Mouse (Mus musculus) liver, postnatal 0 days (tissue): ENCODE data around the gene Esp15. TPM values are rescaled to one million over a fixed set of nuclear protein-coding genes. Genes with fewer than 3 reads are reported as not detected.
"Not testable (repeated sequence)": the region's sequence is repeated elsewhere in the genome, so short reads cannot be mapped to it uniquely, and the experiment has no call there.

Experiments used
- ATAC-seq: fragments of 200-750 bp; cut with Nextera tagmentation; 2 replicates; pipeline ENCODE4 v1.8.0; 2017; ENCODE audit warnings: mild to moderate bottlenecking, moderate library complexity
- DNase-seq: peaks from one replicate; pipeline ENCODE4 v3.0.0-alpha.2; 2016
- H3K27ac ChIP-seq: fragments of 300-500 bp; sonication (generic); 2 replicates; pipeline ENCODE4 v1.5.1; 2014; ENCODE audit warnings: antibody characterized with exemption, moderate library complexity, mild to moderate bottlenecking, low read depth
- H3K27me3 ChIP-seq: fragments of 300-500 bp; sonication (generic); 2 replicates; pipeline ENCODE4 v1.6.1; 2014; ENCODE audit warnings: low read length, control low read depth, mixed read lengths; ENCODE audit not compliant: insufficient read depth
- H3K36me3 ChIP-seq: fragments of 300-500 bp; sonication (generic); replicated peaks from 2 replicates; pipeline ENCODE4 v1.6.1; 2014; ENCODE audit warnings: mild to moderate bottlenecking, control low read depth, low read length, moderate library complexity, mixed read lengths; ENCODE audit not compliant: insufficient read depth
- H3K4me1 ChIP-seq: fragments of 300-500 bp; sonication (generic); 2 replicates; pipeline ENCODE4 v1.6.1; 2014; ENCODE audit warnings: antibody characterized with exemption, mild to moderate bottlenecking, control low read depth; ENCODE audit not compliant: insufficient read depth
- H3K4me2 ChIP-seq: fragments of 300-500 bp; sonication (generic); 2 replicates; pipeline ENCODE4 v1.6.1; 2014; ENCODE audit warnings: low read depth, mild to moderate bottlenecking, low read length, moderate library complexity, mixed read lengths
- H3K4me3 ChIP-seq: fragments of 300-500 bp; sonication (generic); 2 replicates; pipeline ENCODE4 v1.5.1; 2014; ENCODE audit warnings: low read depth, low read length
- H3K9ac ChIP-seq: fragments of 300-500 bp; sonication (generic); replicated peaks from 2 replicates; pipeline ENCODE4 v1.6.1; 2014; ENCODE audit warnings: mild to moderate bottlenecking, moderate library complexity
- H3K9me3 ChIP-seq: fragments of 300-500 bp; sonication (generic); 2 replicates; pipeline ENCODE4 v1.6.1; 2016; ENCODE audit warnings: mild to moderate bottlenecking, control low read depth, low read length, mixed read lengths
- CTCF ChIP-seq: sonication (generic); IDR thresholded peaks from 2 replicates; pipeline ENCODE4 v1.5.1; 2016; ENCODE audit warnings: antibody characterized with exemption, low read depth
- EP300 ChIP-seq: IDR thresholded peaks from 2 replicates; pipeline ENCODE4 v1.6.1; 2016; ENCODE audit warnings: antibody characterized with exemption, low read depth, mild to moderate bottlenecking
- WGBS: fragments of 180-500 bp; shearing (Covaris S2); extraction: QIAGEN DNeasy Blood & Tissue Kit; methylation state at CpG from one replicate; pipeline ENCODE4 v1.1.7; 2014; ENCODE audit not compliant: insufficient replicate concordance; 5-methylcytosine and 5-hydroxymethylcytosine counted together
- polyA plus RNA-seq: library from polyadenylated mRNA; unstranded; fragments of >200 nt; fragmentation: Nextera tagmentation; extraction: Ambion mirVana; gene quantifications from 2 replicates; pipeline ENCODE4 v1.2.1, GENCODE M21; 2015

The Esp15 gene
- not detected in 2 replicates for polyA plus RNA-seq

GRCm38 (mm10) chr17:39640654-39641053 lies at the start of gene Esp15:
Gene Esp15 (plus strand): TSS chr17:39640954.
- H3K27me3 ChIP-seq, H3K9ac ChIP-seq, H3K4me2 ChIP-seq, ATAC-seq, H3K27ac ChIP-seq, H3K4me3 ChIP-seq, H3K9me3 ChIP-seq, H3K36me3 ChIP-seq, DNase-seq, H3K4me1 ChIP-seq: not testable (repeated sequence)
- WGBS = 61% methylated on average over 6 of the region's 6 CpGs

GRCm38 (mm10) chr17:39591550-39591949 lies 49.2 kb upstream of the Esp15 start:
- no peak overlapping the region for H3K9ac ChIP-seq
- H3K4me1 ChIP-seq = no peaks in the 10 kb centered on the region
- H3K27ac ChIP-seq = no peak overlapping the region
- H3K4me2 ChIP-seq = no peak overlapping the region
- no peaks in the 10 kb centered on the region for H3K36me3 ChIP-seq
- H3K9me3 ChIP-seq = no peaks in the 10 kb centered on the region
- H3K4me3 ChIP-seq = no peak overlapping the region
- no peaks in the 10 kb centered on the region for H3K27me3 ChIP-seq
- TF ChIP-seq EP300 (no peak), CTCF (no peak)
- DNase-seq (no peak), ATAC-seq (no peak)
- whole genome bisulfite sequencing = 33% methylated on average over 1 of the region's 1 CpGs

Other genes starting within 250 kb of the Esp15 start
- not detected in 2 replicates for gene Esp18, start 234.6 kb upstream of the Esp15 start, polyA plus RNA-seq
- gene Esp16, start 104.8 kb upstream of the Esp15 start, polyA plus RNA-seq = not detected in 2 replicates